17 mouse cellular contexts compared by ENCODE assay signal in genomic region chrX:159765850-159766249, GRCm38 (mm10).
DNase-seq lines count a peak whose midpoint lies in the region; ATAC-seq lines count a peak whose summit lies in the region.
"Had no signal": no experiment of that assay in that cellular context is flagged by ENCODE, and none has a peak within 500 bp of the region (broad histone marks: within the 10 kb centered on the region; RNA-seq: fewer than 3 reads in every experiment).

No protein-coding gene starts in this region.

- no peak overlapping the region for H3K4me3 ChIP-seq in hindbrain, embryonic 14.5 days (replicated peaks; ENCODE audit: low read length)
- H3K4me3 ChIP-seq in hindbrain, embryonic 16.5 days (ENCODE audit: low read length): no peak overlapping the region
- no peak overlapping the region for H3K4me3 ChIP-seq in neural tube, embryonic 12.5 days
- H3K4me3 ChIP-seq in forebrain, embryonic 12.5 days (replicated peaks): no peak overlapping the region
- H3K4me3 ChIP-seq: embryonic facial prominence, embryonic 12.5 days; heart, embryonic 10.5 days; intestine, embryonic 15.5 days had no signal

- ATAC-seq in hindbrain, embryonic 14.5 days (ENCODE audit: low FRiP score): 0 out of 2 replicates have a peak, but pooled peaks have one; percentile 31
- no peak for ATAC-seq in hindbrain, embryonic 16.5 days
- ATAC-seq in neural tube, embryonic 12.5 days (ENCODE audit: low FRiP score, low read depth): peak; percentile 44; the same call in 1 of the 2 replicates
- ATAC-seq in forebrain, embryonic 12.5 days (ENCODE audit: low FRiP score): no peak
- ATAC-seq: forebrain, embryonic 16.5 days; intestine, embryonic 15.5 days had no signal

- H3K9me3 ChIP-seq in hindbrain, embryonic 14.5 days (ENCODE audit: control insufficient read depth, low read length): no peaks in the 10 kb centered on the region
- H3K9me3 ChIP-seq in hindbrain, embryonic 16.5 days (ENCODE audit: control insufficient read depth, low read length): no peaks in the 10 kb centered on the region
- no peaks in the 10 kb centered on the region for H3K9me3 ChIP-seq in neural tube, embryonic 12.5 days
- H3K9me3 ChIP-seq in forebrain, embryonic 12.5 days: no peaks in the 10 kb centered on the region
- H3K9me3 ChIP-seq: embryonic facial prominence, embryonic 12.5 days; heart, embryonic 10.5 days; intestine, embryonic 15.5 days had no signal

- H3K36me3 ChIP-seq in hindbrain, embryonic 14.5 days (replicated peaks; ENCODE audit: control insufficient read depth, insufficient read depth): no peaks in the 10 kb centered on the region
- no peaks in the 10 kb centered on the region for H3K36me3 ChIP-seq in hindbrain, embryonic 16.5 days (ENCODE audit: control insufficient read depth, insufficient read depth, low read length)
- H3K36me3 ChIP-seq in neural tube, embryonic 12.5 days: no peaks in the 10 kb centered on the region
- no peaks in the 10 kb centered on the region for H3K36me3 ChIP-seq in forebrain, embryonic 12.5 days (replicated peaks)
- H3K36me3 ChIP-seq: embryonic facial prominence, embryonic 12.5 days; heart, embryonic 10.5 days; intestine, embryonic 15.5 days had no signal

- H3K27me3 ChIP-seq in hindbrain, embryonic 14.5 days (ENCODE audit: control insufficient read depth, insufficient read depth, low read length): no peaks in the 10 kb centered on the region; the same call in 1 of the 2 replicates
- H3K27me3 ChIP-seq in hindbrain, embryonic 16.5 days (replicated peaks; ENCODE audit: control insufficient read depth, insufficient read depth, low read length): no peaks in the 10 kb centered on the region
- H3K27me3 ChIP-seq in neural tube, embryonic 12.5 days (replicated peaks): no peaks in the 10 kb centered on the region
- H3K27me3 ChIP-seq in forebrain, embryonic 12.5 days: peaks cover 34% of the 10 kb centered on the region
- H3K27me3 ChIP-seq: intestine, embryonic 15.5 days had no signal

- no peaks in the 10 kb centered on the region for H3K4me1 ChIP-seq in hindbrain, embryonic 14.5 days (replicated peaks; ENCODE audit: control insufficient read depth, insufficient read depth, low read length)
- no peaks in the 10 kb centered on the region for H3K4me1 ChIP-seq in hindbrain, embryonic 16.5 days (ENCODE audit: control insufficient read depth, insufficient read depth, low read depth, low read length)
- no peaks in the 10 kb centered on the region for H3K4me1 ChIP-seq in neural tube, embryonic 12.5 days
- H3K4me1 ChIP-seq in forebrain, embryonic 12.5 days: peaks cover 5% of the 10 kb centered on the region; the same call in 1 of the 2 replicates
- H3K4me1 ChIP-seq: embryonic facial prominence, embryonic 12.5 days; heart, embryonic 10.5 days; intestine, embryonic 15.5 days had no signal

- no peak for DNase-seq in hindbrain, embryonic 14.5 days (ENCODE audit: low spot score)
- no peak for DNase-seq in neural tube, embryonic 10.5 days (ENCODE audit: extremely low spot score, low spot score)
- DNase-seq in embryo, embryonic 11 days: peak; percentile 18
- DNase-seq: adrenal gland, adult 2 months; adrenal gland, postnatal 25 days; cerebellum, adult 2 months; cerebellum, postnatal 25 days; gastrocnemius, postnatal 10 days; heart, postnatal 10 days; heart, postnatal 4 days had no signal

- 71% methylated on average over 1 of the region's 1 CpGs for WGBS in hindbrain, embryonic 14.5 days
- WGBS in hindbrain, embryonic 16.5 days: 39% methylated on average over 1 of the region's 1 CpGs
- whole genome bisulfite sequencing in neural tube, embryonic 12.5 days: 37% methylated on average over 1 of the region's 1 CpGs
- 21% methylated on average over 1 of the region's 1 CpGs for WGBS in forebrain, embryonic 12.5 days

- H3K27ac ChIP-seq in hindbrain, embryonic 14.5 days: no peak overlapping the region
- H3K27ac ChIP-seq in hindbrain, embryonic 16.5 days (ENCODE audit: low read depth, low read length): no peak overlapping the region
- no peak overlapping the region for H3K27ac ChIP-seq in neural tube, embryonic 12.5 days
- H3K27ac ChIP-seq in forebrain, embryonic 12.5 days: no peak overlapping the region
- H3K27ac ChIP-seq: embryonic facial prominence, embryonic 12.5 days; heart, embryonic 10.5 days; intestine, embryonic 15.5 days had no signal

- no peak overlapping the region for H3K9ac ChIP-seq in hindbrain, embryonic 14.5 days
- no peak overlapping the region for H3K9ac ChIP-seq in hindbrain, embryonic 16.5 days (ENCODE audit: low read depth, low read length)
- H3K9ac ChIP-seq in neural tube, embryonic 12.5 days: no peak overlapping the region
- no peak overlapping the region for H3K9ac ChIP-seq in forebrain, embryonic 12.5 days
- H3K9ac ChIP-seq: embryonic facial prominence, embryonic 12.5 days; intestine, embryonic 15.5 days had no signal

- no peak overlapping the region for H3K4me2 ChIP-seq in hindbrain, embryonic 14.5 days (replicated peaks)
- no peak overlapping the region for H3K4me2 ChIP-seq in hindbrain, embryonic 16.5 days (ENCODE audit: low read length)
- no peak overlapping the region for H3K4me2 ChIP-seq in neural tube, embryonic 12.5 days (replicated peaks)
- H3K4me2 ChIP-seq in forebrain, embryonic 12.5 days: no peak overlapping the region
- H3K4me2 ChIP-seq: embryonic facial prominence, embryonic 12.5 days; intestine, embryonic 15.5 days had no signal

Comparison
In these comparisons a context has a peak if more than half of its experiments do, and no peak if none do; other contexts are left out.
1. ATAC-seq: peak in hindbrain, embryonic 14.5 days (single experiment) and neural tube, embryonic 12.5 days (single experiment); none in hindbrain, embryonic 16.5 days (single experiment) and forebrain, embryonic 12.5 days (single experiment).